Mouse (Mus musculus): ENCODE results near the gene Snx4.
"Not testable (repeated sequence)": the region's sequence is repeated elsewhere in the genome, so short reads cannot be mapped to it uniquely, and the experiment has no call there.

Gene Snx4

GRCm38 (mm10) chr16:33251194-33252051, at the start of gene Snx4:
Gene Snx4 (plus strand): TSS chr16:33251442.
- DNase-seq (ENCODE audit: low spot score) = peak; percentile 92

GRCm38 (mm10) chr16:33210812-33211211, 40.4 kb upstream of the Snx4 start:
- DNase-seq (ENCODE audit: low spot score) = no peak

GRCm38 (mm10) chr16:33216313-33217003, 34.8 kb upstream of the Snx4 start:
- no peak for DNase-seq (ENCODE audit: low spot score)

GRCm38 (mm10) chr16:33217553-33218085, 33.6 kb upstream of the Snx4 start:
- not testable (repeated sequence) for DNase-seq (ENCODE audit: low spot score)

GRCm38 (mm10) chr16:33222482-33222881, 28.8 kb upstream of the Snx4 start:
- no peak for DNase-seq (ENCODE audit: low spot score)

- DNase-seq (ENCODE audit: low spot score) = no peak
Observed at GRCm38 (mm10) chr16:33224381-33224780, 26.9 kb upstream of the Snx4 start.

GRCm38 (mm10) chr16:33234128-33234527, 17.1 kb upstream of the Snx4 start:
- no peak for DNase-seq (ENCODE audit: low spot score)

GRCm38 (mm10) chr16:33236151-33236550, 15.1 kb upstream of the Snx4 start:
- no peak for DNase-seq (ENCODE audit: low spot score)

GRCm38 (mm10) chr16:33239305-33239704, 11.9 kb upstream of the Snx4 start:
- DNase-seq (ENCODE audit: low spot score) = no peak

- no peak for DNase-seq (ENCODE audit: low spot score)
Observed at GRCm38 (mm10) chr16:33242046-33242445, 9.2 kb upstream of the Snx4 start.

GRCm38 (mm10) chr16:33244136-33244691, 7.0 kb upstream of the Snx4 start:
- DNase-seq (ENCODE audit: low spot score) = no peak

GRCm38 (mm10) chr16:33244933-33245470, 6.2 kb upstream of the Snx4 start:
- DNase-seq (ENCODE audit: low spot score) = no peak

- no peak for DNase-seq (ENCODE audit: low spot score)
Observed at GRCm38 (mm10) chr16:33246526-33246925, 4.7 kb upstream of the Snx4 start.

- no peak for DNase-seq (ENCODE audit: low spot score)
Observed at GRCm38 (mm10) chr16:33247006-33247405, 4.2 kb upstream of the Snx4 start.

GRCm38 (mm10) chr16:33250651-33251120, 556 bp upstream of the Snx4 start:
- no peak for DNase-seq (ENCODE audit: low spot score)

GRCm38 (mm10) chr16:33255601-33256000, 4.4 kb downstream of the Snx4 start:
- DNase-seq (ENCODE audit: low spot score) = no peak

GRCm38 (mm10) chr16:33258530-33258929, 7.3 kb downstream of the Snx4 start:
- no peak for DNase-seq (ENCODE audit: low spot score)

GRCm38 (mm10) chr16:33259824-33260223, 8.6 kb downstream of the Snx4 start:
- no peak for DNase-seq (ENCODE audit: low spot score)

- DNase-seq (ENCODE audit: low spot score) = no peak
Observed at GRCm38 (mm10) chr16:33260825-33261224, 9.6 kb downstream of the Snx4 start.

- DNase-seq (ENCODE audit: low spot score) = peak; percentile 24
Observed at GRCm38 (mm10) chr16:33261584-33262061, 10.4 kb downstream of the Snx4 start.

- DNase-seq (ENCODE audit: low spot score) = no peak
Observed at GRCm38 (mm10) chr16:33262096-33262495, 10.9 kb downstream of the Snx4 start.

GRCm38 (mm10) chr16:33267616-33268253, 16.5 kb downstream of the Snx4 start:
- peak; percentile 16 for DNase-seq (ENCODE audit: low spot score)

All from T-cell, adult 2 months (primary cell).